30 mouse cellular contexts compared by ENCODE assay signal in the genomic region with DNA sequence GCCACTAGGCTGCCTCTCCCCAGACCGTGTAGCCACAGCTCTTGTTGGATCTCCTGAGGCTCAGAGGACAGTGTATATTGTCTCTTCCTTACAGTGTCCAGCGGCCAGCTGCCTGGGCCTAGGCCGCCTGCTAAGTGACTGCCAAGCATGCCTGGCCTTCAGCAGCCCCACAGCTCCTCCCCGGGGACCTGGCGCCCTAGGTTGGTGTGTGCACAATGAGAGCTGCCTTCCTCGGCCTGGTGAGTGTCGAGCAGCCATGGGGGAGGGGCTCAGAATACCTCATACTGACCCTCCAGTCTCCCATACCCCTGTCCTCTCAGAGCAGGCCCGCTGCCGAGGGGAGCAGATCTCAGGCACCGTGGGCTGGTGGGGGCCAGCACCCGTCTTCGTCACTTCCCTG. TPM values are rescaled to one million over a fixed set of nuclear protein-coding genes. Genes with fewer than 3 reads are reported as not detected.
A peak's percentile ranks its signal among the peaks of the same experiment; 100 is the strongest.
DNase-seq lines count a peak whose midpoint lies in the region; ATAC-seq lines count a peak whose summit lies in the region.
"Had no signal": no experiment of that assay in that cellular context is flagged by ENCODE, and none has a peak within 500 bp of the region (broad histone marks: within the 10 kb centered on the region; RNA-seq: fewer than 3 reads in every experiment).

No protein-coding gene starts in this region.

- no peaks in the 10 kb centered on the region for H3K27me3 ChIP-seq in hindbrain, embryonic 13.5 days
- no peaks in the 10 kb centered on the region for H3K27me3 ChIP-seq in hindbrain, embryonic 16.5 days (replicated peaks; ENCODE audit: control insufficient read depth, insufficient read depth, low read length)
- no peaks in the 10 kb centered on the region for H3K27me3 ChIP-seq in midbrain, embryonic 12.5 days
- no peaks in the 10 kb centered on the region for H3K27me3 ChIP-seq in midbrain, embryonic 14.5 days (ENCODE audit: control insufficient read depth, insufficient read depth, low read length)
- H3K27me3 ChIP-seq in neural tube, embryonic 13.5 days = no peaks in the 10 kb centered on the region
- H3K27me3 ChIP-seq: embryonic facial prominence, embryonic 12.5 days; forebrain, embryonic 13.5 days; liver, embryonic 15.5 days; stomach, embryonic 15.5 days had no signal

- DNase-seq in adrenal gland, postnatal 10 days = peak; percentile 54
- DNase-seq in adrenal gland, postnatal 4 days (ENCODE audit: low spot score in 2 of 2) = no peak
- no peak for DNase-seq in midbrain, embryonic 14.5 days
- DNase-seq in cerebellum, adult 11-12 months = no peak
- DNase-seq: cerebellum, adult 11 months; gastrocnemius, adult 2 months; heart, postnatal 4 days; kidney, postnatal 4 days; right cerebral cortex, adult 18-20 months; right cerebral cortex, postnatal 4 days; thymus, adult 18-20 months had no signal

- H3K9ac ChIP-seq in hindbrain, embryonic 13.5 days = no peak overlapping the region
- no peak overlapping the region for H3K9ac ChIP-seq in hindbrain, embryonic 16.5 days (ENCODE audit: low read depth, low read length)
- no peak overlapping the region; the same call in 1 of the 2 replicates for H3K9ac ChIP-seq in midbrain, embryonic 12.5 days (replicated peaks)
- H3K9ac ChIP-seq in midbrain, embryonic 14.5 days (replicated peaks; ENCODE audit: low read length) = no peak overlapping the region
- H3K9ac ChIP-seq in neural tube, embryonic 13.5 days = no peak overlapping the region
- H3K9ac ChIP-seq: embryonic facial prominence, embryonic 12.5 days; forebrain, embryonic 13.5 days; liver, embryonic 15.5 days; stomach, embryonic 15.5 days had no signal

- H3K4me1 ChIP-seq in hindbrain, embryonic 13.5 days (replicated peaks) = 0 out of 2 replicates have a peak, but pooled peaks cover 2% of the 10 kb centered on the region
- no peaks in the 10 kb centered on the region for H3K4me1 ChIP-seq in hindbrain, embryonic 16.5 days (ENCODE audit: control insufficient read depth, insufficient read depth, low read depth, low read length)
- no peaks in the 10 kb centered on the region for H3K4me1 ChIP-seq in midbrain, embryonic 12.5 days
- H3K4me1 ChIP-seq in midbrain, embryonic 14.5 days (ENCODE audit: control insufficient read depth, insufficient read depth, low read length) = no peaks in the 10 kb centered on the region
- no peaks in the 10 kb centered on the region; the same call in 1 of the 2 replicates for H3K4me1 ChIP-seq in neural tube, embryonic 13.5 days (replicated peaks)
- H3K4me1 ChIP-seq: embryonic facial prominence, embryonic 12.5 days; forebrain, embryonic 13.5 days; stomach, embryonic 15.5 days had no signal

- peaks cover 84% of the 10 kb centered on the region for H3K36me3 ChIP-seq in hindbrain, embryonic 13.5 days
- peaks cover 41% of the 10 kb centered on the region for H3K36me3 ChIP-seq in hindbrain, embryonic 16.5 days (ENCODE audit: control insufficient read depth, insufficient read depth, low read length)
- H3K36me3 ChIP-seq in midbrain, embryonic 12.5 days = peaks cover 70% of the 10 kb centered on the region
- peaks cover 62% of the 10 kb centered on the region for H3K36me3 ChIP-seq in midbrain, embryonic 14.5 days (ENCODE audit: control insufficient read depth, insufficient read depth, low read length)
- H3K36me3 ChIP-seq in neural tube, embryonic 13.5 days = peaks cover 77% of the 10 kb centered on the region
- H3K36me3 ChIP-seq: liver, embryonic 15.5 days had no signal

- no peak overlapping the region for H3K27ac ChIP-seq in hindbrain, embryonic 13.5 days
- H3K27ac ChIP-seq in hindbrain, embryonic 16.5 days (ENCODE audit: low read depth, low read length) = no peak overlapping the region
- H3K27ac ChIP-seq in midbrain, embryonic 12.5 days (replicated peaks) = 0 out of 2 replicates have a peak overlapping the region, but pooled peaks have one; percentile 16
- H3K27ac ChIP-seq in midbrain, embryonic 14.5 days (replicated peaks; ENCODE audit: low read depth, low read length) = no peak overlapping the region
- no peak overlapping the region for H3K27ac ChIP-seq in neural tube, embryonic 13.5 days (replicated peaks)
- H3K27ac ChIP-seq: embryonic facial prominence, embryonic 12.5 days; forebrain, embryonic 13.5 days; gastrocnemius, adult 2 months; liver, embryonic 15.5 days; stomach, embryonic 15.5 days had no signal

- WGBS in hindbrain, embryonic 13.5 days = 84% methylated on average over 12 of the region's 12 CpGs
- 85% methylated on average over 12 of the region's 12 CpGs for WGBS in hindbrain, embryonic 16.5 days
- WGBS in midbrain, embryonic 12.5 days = 88% methylated on average over 12 of the region's 12 CpGs
- 82% methylated on average over 12 of the region's 12 CpGs for WGBS in midbrain, embryonic 14.5 days
- WGBS in neural tube, embryonic 13.5 days = 82% methylated on average over 12 of the region's 12 CpGs

- no peak overlapping the region for H3K4me3 ChIP-seq in hindbrain, embryonic 13.5 days
- H3K4me3 ChIP-seq in hindbrain, embryonic 16.5 days (ENCODE audit: low read length) = no peak overlapping the region
- H3K4me3 ChIP-seq in midbrain, embryonic 12.5 days = no peak overlapping the region
- H3K4me3 ChIP-seq in midbrain, embryonic 14.5 days (replicated peaks; ENCODE audit: low read depth, low read length) = no peak overlapping the region
- H3K4me3 ChIP-seq in neural tube, embryonic 13.5 days = no peak overlapping the region
- H3K4me3 ChIP-seq: embryonic facial prominence, embryonic 12.5 days; erythroblast, embryonic 14.5 days; forebrain, embryonic 13.5 days; gastrocnemius, adult 2 months; liver, embryonic 15.5 days; stomach, embryonic 15.5 days had no signal

- no peak overlapping the region for H3K4me2 ChIP-seq in hindbrain, embryonic 13.5 days
- no peak overlapping the region for H3K4me2 ChIP-seq in hindbrain, embryonic 16.5 days (ENCODE audit: low read length)
- H3K4me2 ChIP-seq in midbrain, embryonic 12.5 days (replicated peaks) = no peak overlapping the region
- no peak overlapping the region for H3K4me2 ChIP-seq in midbrain, embryonic 14.5 days (ENCODE audit: low read length)
- no peak overlapping the region for H3K4me2 ChIP-seq in neural tube, embryonic 13.5 days
- H3K4me2 ChIP-seq: embryonic facial prominence, embryonic 12.5 days; forebrain, embryonic 13.5 days; liver, embryonic 15.5 days; stomach, embryonic 15.5 days had no signal

- H3K9me3 ChIP-seq in hindbrain, embryonic 13.5 days = no peaks in the 10 kb centered on the region
- no peaks in the 10 kb centered on the region for H3K9me3 ChIP-seq in hindbrain, embryonic 16.5 days (ENCODE audit: control insufficient read depth, low read length)
- H3K9me3 ChIP-seq in midbrain, embryonic 12.5 days = no peaks in the 10 kb centered on the region
- H3K9me3 ChIP-seq in midbrain, embryonic 14.5 days (ENCODE audit: control insufficient read depth, low read length) = no peaks in the 10 kb centered on the region
- H3K9me3 ChIP-seq in neural tube, embryonic 13.5 days = no peaks in the 10 kb centered on the region
- H3K9me3 ChIP-seq: embryonic facial prominence, embryonic 12.5 days; forebrain, embryonic 13.5 days; liver, embryonic 15.5 days; stomach, embryonic 15.5 days had no signal

- ATAC-seq in hindbrain, embryonic 13.5 days (ENCODE audit: low FRiP score) = 0 out of 2 replicates have a peak, but pooled peaks have one; percentile 7
- ATAC-seq in hindbrain, embryonic 16.5 days = no peak
- ATAC-seq in midbrain, embryonic 12.5 days (ENCODE audit: low FRiP score, low read depth) = no peak
- ATAC-seq in midbrain, embryonic 14.5 days (ENCODE audit: low FRiP score, low TSS enrichment) = no peak
- 0 out of 2 replicates have a peak, but pooled peaks have one; percentile 22 for ATAC-seq in neural tube, embryonic 13.5 days (ENCODE audit: low read depth)
- ATAC-seq: intestine, postnatal 0 days had no signal

RNA-seq across cellular contexts. Expression of a gene that starts 17.5 kb away (rescaled TPM):
- total RNA-seq in adrenal gland, postnatal 10 days (2021) = 10 to 100 TPM; 31.1 to 41.0 TPM
- 10 to 100 TPM; 51.4 to 55.6 TPM for total RNA-seq in adrenal gland, postnatal 4 days (2021)
- polyA plus RNA-seq in hindbrain, embryonic 13.5 days (2015; fragmentation: Nextera tagmentation; extraction: Ambion mirVana) = 18.7 and 20.4 TPM in 2 replicates
- 23.6 and 23.7 TPM in 2 replicates for polyA plus RNA-seq in hindbrain, embryonic 16.5 days (2015; fragmentation: Nextera tagmentation; extraction: Ambion mirVana)
- 20.8 and 21.3 TPM in 2 replicates for polyA plus RNA-seq in midbrain, embryonic 12.5 days (2016; fragmentation: Nextera tagmentation; extraction: Ambion mirVana)
- 21.6 and 23.2 TPM in 2 replicates for polyA plus RNA-seq in midbrain, embryonic 14.5 days (2014; fragmentation: Nextera tagmentation; extraction: Ambion mirVana)
- 18.3 TPM in 2 replicates for polyA plus RNA-seq in neural tube, embryonic 13.5 days (2015; fragmentation: Nextera tagmentation; extraction: Ambion mirVana)

RNA-seq across cellular contexts. Expression of a gene that starts 28.6 kb away (rescaled TPM):
- total RNA-seq in adrenal gland, postnatal 10 days (2021) = 1 to 10 TPM; 1.1 to 2.2 TPM
- total RNA-seq in adrenal gland, postnatal 4 days (2021) = 1 to 10 TPM; 4.0 to 5.4 TPM
- polyA plus RNA-seq in hindbrain, embryonic 13.5 days (2015; fragmentation: Nextera tagmentation; extraction: Ambion mirVana) = 49.5 and 50.6 TPM in 2 replicates
- polyA plus RNA-seq in hindbrain, embryonic 16.5 days (2015; fragmentation: Nextera tagmentation; extraction: Ambion mirVana) = 78.7 and 85.0 TPM in 2 replicates
- 20.1 and 21.4 TPM in 2 replicates for polyA plus RNA-seq in midbrain, embryonic 12.5 days (2016; fragmentation: Nextera tagmentation; extraction: Ambion mirVana)
- polyA plus RNA-seq in midbrain, embryonic 14.5 days (2014; fragmentation: Nextera tagmentation; extraction: Ambion mirVana) = 68.6 and 77.8 TPM in 2 replicates
- 51.7 and 52.2 TPM in 2 replicates for polyA plus RNA-seq in neural tube, embryonic 13.5 days (2015; fragmentation: Nextera tagmentation; extraction: Ambion mirVana)
- total RNA-seq: gastrocnemius, adult 2 months; heart, postnatal 4 days had no signal
- polyA plus RNA-seq: erythroblast, embryonic 14.5 days; lung, postnatal 0 days had no signal

RNA-seq across cellular contexts. Expression of a gene that starts 33.3 kb away (rescaled TPM):
- total RNA-seq in adrenal gland, postnatal 10 days (2021) = not detected
- total RNA-seq in adrenal gland, postnatal 4 days (2021) = not detected
- 2.3 TPM in 2 replicates for polyA plus RNA-seq in hindbrain, embryonic 13.5 days (2015; fragmentation: Nextera tagmentation; extraction: Ambion mirVana)
- 4.7 and 4.8 TPM in 2 replicates for polyA plus RNA-seq in hindbrain, embryonic 16.5 days (2015; fragmentation: Nextera tagmentation; extraction: Ambion mirVana)
- polyA plus RNA-seq in midbrain, embryonic 12.5 days (2016; fragmentation: Nextera tagmentation; extraction: Ambion mirVana) = 1.3 and 1.7 TPM in 2 replicates
- 3.0 and 3.2 TPM in 2 replicates for polyA plus RNA-seq in midbrain, embryonic 14.5 days (2014; fragmentation: Nextera tagmentation; extraction: Ambion mirVana)
- 2.1 and 2.9 TPM in 2 replicates for polyA plus RNA-seq in neural tube, embryonic 13.5 days (2015; fragmentation: Nextera tagmentation; extraction: Ambion mirVana)
- total RNA-seq: adrenal gland, postnatal 36 days; gastrocnemius, adult 2 months; gastrocnemius, postnatal 4 days; heart, adult 8-10 months; heart, postnatal 4 days; left cerebral cortex, postnatal 25 days had no signal
- polyA plus RNA-seq: erythroblast, embryonic 14.5 days; heart, embryonic 16.5 days; lung, postnatal 0 days had no signal

RNA-seq across cellular contexts. Expression of a gene that starts 35.1 kb away (rescaled TPM):
- not detected for total RNA-seq in adrenal gland, postnatal 10 days (2021)
- total RNA-seq in adrenal gland, postnatal 4 days (2021) = not detected
- not detected in 2 replicates for polyA plus RNA-seq in hindbrain, embryonic 13.5 days (2015; fragmentation: Nextera tagmentation; extraction: Ambion mirVana)
- polyA plus RNA-seq in hindbrain, embryonic 16.5 days (2015; fragmentation: Nextera tagmentation; extraction: Ambion mirVana) = 0.54 and 0.90 TPM in 2 replicates
- not detected in 2 replicates for polyA plus RNA-seq in midbrain, embryonic 12.5 days (2016; fragmentation: Nextera tagmentation; extraction: Ambion mirVana)
- not detected in 2 replicates for polyA plus RNA-seq in midbrain, embryonic 14.5 days (2014; fragmentation: Nextera tagmentation; extraction: Ambion mirVana)
- not detected in 2 replicates for polyA plus RNA-seq in neural tube, embryonic 13.5 days (2015; fragmentation: Nextera tagmentation; extraction: Ambion mirVana)
- total RNA-seq: adrenal gland, postnatal 36 days; gastrocnemius, adult 2 months; gastrocnemius, postnatal 4 days; heart, adult 8-10 months; heart, postnatal 4 days; left cerebral cortex, postnatal 25 days had no signal
- polyA plus RNA-seq: cortical plate, adult 2 months; erythroblast, embryonic 14.5 days; forebrain, embryonic 13.5 days; frontal cortex, adult 2 months; kidney, embryonic 14.5 days; lung, postnatal 0 days had no signal

RNA-seq across cellular contexts. Expression of a gene that starts 36.7 kb away (rescaled TPM):
- 10 to 100 TPM; 38.1 to 39.7 TPM for total RNA-seq in adrenal gland, postnatal 10 days (2021)
- 10 to 100 TPM; 62.9 to 70.0 TPM for total RNA-seq in adrenal gland, postnatal 4 days (2021)
- polyA plus RNA-seq in hindbrain, embryonic 13.5 days (2015; fragmentation: Nextera tagmentation; extraction: Ambion mirVana) = 619 and 632 TPM in 2 replicates
- 566 and 571 TPM in 2 replicates for polyA plus RNA-seq in hindbrain, embryonic 16.5 days (2015; fragmentation: Nextera tagmentation; extraction: Ambion mirVana)
- polyA plus RNA-seq in midbrain, embryonic 12.5 days (2016; fragmentation: Nextera tagmentation; extraction: Ambion mirVana) = 399 and 410 TPM in 2 replicates
- polyA plus RNA-seq in midbrain, embryonic 14.5 days (2014; fragmentation: Nextera tagmentation; extraction: Ambion mirVana) = 630 and 836 TPM in 2 replicates
- polyA plus RNA-seq in neural tube, embryonic 13.5 days (2015; fragmentation: Nextera tagmentation; extraction: Ambion mirVana) = 525 and 535 TPM in 2 replicates

Comparison
In these comparisons a context has a peak if more than half of its experiments do, and no peak if none do; other contexts are left out.
1. ATAC-seq: peak in hindbrain, embryonic 13.5 days (single experiment) and neural tube, embryonic 13.5 days (single experiment); none in hindbrain, embryonic 16.5 days (single experiment), midbrain, embryonic 12.5 days (single experiment) and midbrain, embryonic 14.5 days (single experiment).